Mouse (Mus musculus): Measurements from ENCODE around the gene Zfp322a. TPM values are rescaled to one million over a fixed set of nuclear protein-coding genes. Genes with fewer than 3 reads are reported as not detected.

The Zfp322a gene
- total RNA-seq (2012; rRNA removed) (10.3 and 12.3 TPM in 2 replicates), total RNA-seq (2014; rRNA removed) (17.7 and 20.0 TPM in 2 replicates), polyA plus RNA-seq (2012; ENCODE audit: insufficient read length, low read depth) (10.3 and 10.5 TPM in 2 replicates)

DNA sequence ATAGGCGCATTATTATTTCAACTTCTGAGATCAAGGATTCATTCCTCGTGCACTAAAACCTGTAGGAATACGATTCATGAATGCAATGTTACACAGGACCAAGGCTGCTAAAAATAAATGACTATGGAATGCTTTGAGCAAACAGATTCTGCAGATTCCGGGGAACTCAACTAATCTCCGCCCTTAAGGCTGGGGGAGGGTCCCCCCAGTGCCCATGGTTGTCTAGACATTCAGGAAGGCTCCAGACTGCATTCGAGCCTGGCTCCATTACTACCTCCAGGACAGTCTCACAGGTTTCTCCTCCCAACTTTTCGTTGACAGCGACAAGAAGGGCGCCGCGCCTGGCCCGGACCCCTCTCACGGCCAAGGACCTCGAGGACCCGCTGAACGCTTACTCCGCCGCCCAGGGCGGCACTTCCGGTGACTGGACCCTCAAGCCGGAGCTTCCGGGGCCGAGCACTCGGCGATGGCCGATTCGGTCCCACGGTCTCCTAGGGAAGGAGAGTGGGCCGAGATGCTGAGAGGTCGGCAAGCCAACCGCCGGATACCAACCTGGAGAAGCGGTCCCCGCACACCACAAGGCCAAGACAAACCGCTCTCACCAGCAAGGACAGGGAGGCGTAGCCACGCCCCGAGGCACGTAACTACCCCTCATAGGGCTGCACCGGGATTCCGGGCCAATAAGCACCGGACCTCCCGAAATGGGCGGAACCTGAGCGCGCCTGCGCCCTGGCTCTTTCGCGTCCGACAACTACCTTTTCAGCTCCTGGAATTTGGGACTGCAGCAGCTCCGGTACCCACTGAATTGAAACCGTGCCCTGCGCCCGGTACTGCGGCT is at the start of gene Zfp322a:
Gene Zfp322a, minus strand, starts transcription at position 626 of the 838 bp plus-strand sequence.
- in situ Hi-C loops (cut with MboI; ENCODE audit: low pct_ligation_motif_present, low pct_unique_long_range_greater_than_20kb, low sequenced_read_pairs), result no loop called here
- Histone ChIP-seq H3K36me3 (replicated peaks in 1 of 2; ENCODE audit: control insufficient read depth in 1 of 2, insufficient read depth in 1 of 2, low read length in 1 of 2) (peaks cover 0 to 24% of the 10 kb centered on the region in 2 experiments), H3K9ac (ENCODE audit: insufficient read depth, low read depth) (peak within 1 kb of the TSS; percentile 79), H3K9me3 (replicated peaks; ENCODE audit: low read length) (no peaks in the 10 kb centered on the region), H3K79me2 (replicated peaks; ENCODE audit: control insufficient read depth, extremely low read depth, insufficient read depth, poor library complexity, severe bottlenecking) (peaks cover 22% of the 10 kb centered on the region), H3K4me3 (replicated peaks in 1 of 3; ENCODE audit: low read depth in 2 of 3, low read length in 2 of 3, poor library complexity in 1 of 3) (peak within 1 kb of the TSS; percentile 59 to 64 (median 62)), H3K27me3 (replicated peaks) (no peaks in the 10 kb centered on the region), H3K27ac (ENCODE audit: insufficient read depth, low read depth) (peak within 1 kb of the TSS; percentile 57), H3K4me2 (ENCODE audit: insufficient read depth, low read depth, poor library complexity, severe bottlenecking) (peak within 1 kb of the TSS; percentile 91), H3K4me1 (ENCODE audit: control insufficient read depth in 1 of 2, insufficient read depth in 2 of 2) (peaks cover 8 to 39% of the 10 kb centered on the region in 2 experiments; a peak in 3 of 4 replicates)
- TF ChIP-seq MAX (IDR thresholded peaks at IDR 0.05; ENCODE audit: low read length), result peak; percentile 34; the same call in 1 of the 2 replicates
- peak; percentile 72 for TF ChIP-seq HCFC1 (IDR thresholded peaks at IDR 0.05; ENCODE audit: low read depth, low read length)
- 0 out of 2 replicates have a peak, but pooled peaks have one; percentile 27 for TF ChIP-seq RCOR1 (conservative IDR thresholded peaks at IDR 0.05; ENCODE audit: low read depth, low read length)
- TF ChIP-seq NRF1 (IDR thresholded peaks at IDR 0.05; ENCODE audit: low read depth, low read length), result peak; percentile 89
- TF ChIP-seq PAX5 (IDR thresholded peaks at IDR 0.05; ENCODE audit: low read length), result no peak
- no peak for TF ChIP-seq ZC3H11A (IDR thresholded peaks at IDR 0.05; ENCODE audit: low read depth, low read length)
- no peak for TF ChIP-seq EP300 (IDR thresholded peaks at IDR 0.05; ENCODE audit: low read length)
- no peak for TF ChIP-seq JUN (IDR thresholded peaks at IDR 0.05; ENCODE audit: insufficient read depth, low read depth, low read length)
- TF ChIP-seq TCF12 (IDR thresholded peaks at IDR 0.05; ENCODE audit: low read depth, low read length), result peak; percentile 76; the same call in 1 of the 2 replicates
- TF ChIP-seq GABPA (IDR thresholded peaks at IDR 0.05; ENCODE audit: insufficient replicate concordance, low read depth, low read length), result no peak
- TF ChIP-seq CHD1 (IDR thresholded peaks at IDR 0.05; ENCODE audit: low read depth, low read length), result no peak
- peak; percentile 66; the same call in 1 of the 2 replicates for TF ChIP-seq UBTF (IDR thresholded peaks at IDR 0.05; ENCODE audit: low read depth, low read length)
- TF ChIP-seq POLR2A (IDR thresholded peaks at IDR 0.05; ENCODE audit: low read depth, low read length), result peak; percentile 89
- peak; percentile 81 for TF ChIP-seq ZMIZ1 (IDR thresholded peaks at IDR 0.05; ENCODE audit: low read depth, low read length)
- peak; percentile 83; the same call in 1 of the 2 replicates for TF ChIP-seq TBP (conservative IDR thresholded peaks at IDR 0.05; ENCODE audit: low read depth, low read length)
- TF ChIP-seq MYC (IDR thresholded peaks at IDR 0.05; ENCODE audit: low read depth, low read length), result peak; percentile 51; the same call in 1 of the 2 replicates
- TF ChIP-seq MXI1 (IDR thresholded peaks at IDR 0.05; ENCODE audit: low read depth, low read length), result peak; percentile 36; the same call in 1 of the 2 replicates
- TF ChIP-seq JUND (conservative IDR thresholded peaks at IDR 0.05; ENCODE audit: low read depth, low read length), result no peak
- peak; percentile 1; the same call in 1 of the 2 replicates for TF ChIP-seq CHD2 (IDR thresholded peaks at IDR 0.05; ENCODE audit: low read length)
- 0 out of 2 replicates have a peak, but pooled peaks have one; percentile 4 for TF ChIP-seq BHLHE40 (IDR thresholded peaks at IDR 0.05; ENCODE audit: low read depth, low read length)
- TF ChIP-seq MAZ (IDR thresholded peaks at IDR 0.05; ENCODE audit: low read depth, low read length), result 0 out of 2 replicates have a peak, but pooled peaks have one; percentile 9
- TF ChIP-seq POLR2AphosphoS2 (IDR thresholded peaks at IDR 0.05; ENCODE audit: low read depth, low read length), result 0 out of 2 replicates have a peak, but pooled peaks have one; percentile 69
- TF ChIP-seq NELFE (IDR thresholded peaks at IDR 0.05; ENCODE audit: low read depth, low read length), result peak; percentile 87
- no peak for TF ChIP-seq MEF2A (IDR thresholded peaks at IDR 0.05; ENCODE audit: borderline replicate concordance, low read depth, low read length)
- TF ChIP-seq KAT2A (IDR thresholded peaks at IDR 0.05; ENCODE audit: insufficient replicate concordance, low read length), result peak; percentile 45; the same call in 1 of the 2 replicates
- TF ChIP-seq USF2 (conservative IDR thresholded peaks at IDR 0.05; ENCODE audit: low read depth, low read length), result no peak
- TF ChIP-seq MAFK (IDR thresholded peaks at IDR 0.05; ENCODE audit: insufficient replicate concordance, low read length), result no peak
- TF ChIP-seq ZKSCAN1 (IDR thresholded peaks at IDR 0.05; ENCODE audit: borderline replicate concordance, low read depth, low read length), result no peak
- TF ChIP-seq SMC3 (IDR thresholded peaks at IDR 0.05; ENCODE audit: low read depth, low read length), result no peak
- peak; percentile 44; the same call in 1 of the 2 replicates for TF ChIP-seq SIN3A (IDR thresholded peaks at IDR 0.05; ENCODE audit: low read length)
- peak; percentile 86 for TF ChIP-seq ELF1 (IDR thresholded peaks at IDR 0.05; ENCODE audit: low read depth, low read length)
- TF ChIP-seq IRF4 (IDR thresholded peaks at IDR 0.05; ENCODE audit: low read depth, low read length), result peak; percentile 62; the same call in 1 of the 2 replicates
- peak; percentile 96 for DNase-seq (ENCODE audit: extremely low read depth)
- dilution Hi-C loops (cut with MboI; ENCODE audit: extremely low pct_ligation_motif_present, extremely low pct_unique_long_range_greater_than_20kb, low sequenced_read_pairs), result no loop called here

Measured in CH12.LX (cell line).